Mouse (Mus musculus) midbrain, embryonic 16.5 days (tissue): ENCODE data around the gene Myo1e. TPM values are rescaled to one million over a fixed set of nuclear protein-coding genes. Genes with fewer than 3 reads are reported as not detected.

Experiments used
- ATAC-seq: fragments of 200-750 bp; cut with Nextera tagmentation; 2 replicates; pipeline ENCODE4 v1.8.0; 2017; ENCODE audit warnings: moderate TSS enrichment
- H3K27ac ChIP-seq: fragments of 300-500 bp; sonication (generic); 2 replicates; pipeline ENCODE4 v1.5.1; 2014; ENCODE audit warnings: mild to moderate bottlenecking, low read length, mixed read lengths
- H3K27me3 ChIP-seq: fragments of 300-500 bp; sonication (generic); 2 replicates; pipeline ENCODE4 v1.6.1; 2014; ENCODE audit warnings: low read depth, low read length, mixed read lengths; ENCODE audit not compliant: control insufficient read depth, insufficient read depth
- H3K36me3 ChIP-seq: fragments of 300-500 bp; sonication (generic); 2 replicates; pipeline ENCODE4 v1.6.1; 2014; ENCODE audit warnings: mild to moderate bottlenecking, low read length, moderate library complexity, mixed read lengths; ENCODE audit not compliant: control insufficient read depth, insufficient read depth
- H3K4me1 ChIP-seq: fragments of 300-500 bp; sonication (generic); 2 replicates; pipeline ENCODE4 v1.6.1; 2014; ENCODE audit warnings: mild to moderate bottlenecking, low read length, mixed read lengths; ENCODE audit not compliant: control insufficient read depth, insufficient read depth
- H3K4me2 ChIP-seq: fragments of 300-500 bp; sonication (generic); 2 replicates; pipeline ENCODE4 v1.6.1; 2014; ENCODE audit warnings: mild to moderate bottlenecking, low read length, mixed read lengths
- H3K4me3 ChIP-seq: fragments of 300-500 bp; sonication (generic); 2 replicates; pipeline ENCODE4 v1.5.1; 2014; ENCODE audit warnings: low read depth, mild to moderate bottlenecking, low read length, moderate library complexity, mixed read lengths
- H3K9ac ChIP-seq: fragments of 300-500 bp; sonication (generic); 2 replicates; pipeline ENCODE4 v1.6.1; 2014; ENCODE audit warnings: low read depth, low read length, mixed read lengths
- H3K9me3 ChIP-seq: fragments of 300-500 bp; sonication (generic); replicated peaks from 2 replicates; pipeline ENCODE4 v1.6.1; 2014; ENCODE audit warnings: mild to moderate bottlenecking, low read length, mixed read lengths; ENCODE audit not compliant: control insufficient read depth, poor library complexity, severe bottlenecking
- WGBS: fragments of 180-500 bp; shearing (Covaris S2); extraction: QIAGEN DNeasy Blood & Tissue Kit; methylation state at CpG from one replicate; pipeline ENCODE4 v1.1.7; 2014; 5-methylcytosine and 5-hydroxymethylcytosine counted together
- polyA plus RNA-seq: library from polyadenylated mRNA; unstranded; fragments of >200 nt; fragmentation: Nextera tagmentation; extraction: Ambion mirVana; gene quantifications from 2 replicates; pipeline ENCODE4 v1.2.1, GENCODE M21; 2015

The Myo1e gene
- polyA plus RNA-seq, 1 experiment from 2014 or later = 6.5 TPM

- ATAC-seq = no peak
- H3K27ac ChIP-seq = no peak overlapping the region
- 95% methylated on average over 8 of the region's 8 CpGs for WGBS
- H3K4me3 ChIP-seq = no peak overlapping the region
- H3K4me1 ChIP-seq = no peaks in the 10 kb centered on the region
- H3K9me3 ChIP-seq = no peaks in the 10 kb centered on the region
- H3K36me3 ChIP-seq = peaks cover 4% of the 10 kb centered on the region
- H3K9ac ChIP-seq = no peak overlapping the region
- no peak overlapping the region for H3K4me2 ChIP-seq
- no peaks in the 10 kb centered on the region for H3K27me3 ChIP-seq
These were observed 157.6 kb downstream of the Myo1e start for GRCm38 (mm10) chr9:70364741-70365140.

- peaks cover 4% of the 10 kb centered on the region; the same call in 1 of the 2 replicates for H3K36me3 ChIP-seq
- 90% methylated on average over 2 of the region's 2 CpGs for WGBS
- no peak for ATAC-seq
These were observed 158.8 kb downstream of the Myo1e start for GRCm38 (mm10) chr9:70365915-70366314.

DNA sequence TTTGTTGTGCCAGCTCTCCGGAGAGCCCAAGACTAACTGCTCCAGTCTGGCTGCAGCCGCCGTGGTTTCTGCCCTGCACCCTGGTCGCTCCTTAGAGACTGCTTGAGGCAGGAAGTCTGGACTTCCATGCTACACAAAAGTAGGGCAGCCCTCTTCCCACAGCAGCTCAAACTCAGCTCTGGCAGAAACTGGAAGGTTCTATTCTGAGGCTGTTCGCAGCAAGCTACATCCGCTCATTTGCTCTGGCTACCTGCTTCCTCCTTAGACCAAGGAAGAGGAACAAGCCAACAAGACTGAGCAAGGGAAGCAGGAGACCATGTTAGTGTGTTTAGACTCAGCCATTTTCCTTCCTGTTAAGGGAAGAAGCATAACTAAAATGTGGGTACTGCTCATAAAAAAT is 159.7 kb downstream of the Myo1e start:
- no peaks in the 10 kb centered on the region for H3K9me3 ChIP-seq
- 93% methylated on average over 6 of the region's 6 CpGs for WGBS
- H3K4me3 ChIP-seq = no peak overlapping the region
- no peak overlapping the region for H3K27ac ChIP-seq
- no peaks in the 10 kb centered on the region for H3K27me3 ChIP-seq
- peaks cover 4% of the 10 kb centered on the region; the same call in 1 of the 2 replicates for H3K36me3 ChIP-seq
- H3K4me2 ChIP-seq = no peak overlapping the region
- no peaks in the 10 kb centered on the region for H3K4me1 ChIP-seq
- no peak overlapping the region for H3K9ac ChIP-seq
- ATAC-seq = no peak

More at GRCm38 (mm10) chr9:70365915-70366314, 158.8 kb downstream of the Myo1e start:
- no peaks in the 10 kb centered on the region for H3K4me1 ChIP-seq
- no peak overlapping the region for H3K9ac ChIP-seq
- H3K27ac ChIP-seq = no peak overlapping the region
- no peaks in the 10 kb centered on the region for H3K9me3 ChIP-seq
- no peak overlapping the region for H3K4me2 ChIP-seq
- H3K4me3 ChIP-seq = no peak overlapping the region
- H3K27me3 ChIP-seq = no peaks in the 10 kb centered on the region

GRCm38 (mm10) chr9:70371638-70372037 is 164.5 kb downstream of the Myo1e start:
- no peak overlapping the region for H3K4me2 ChIP-seq
- WGBS = 73% methylated on average over 5 of the region's 5 CpGs
- no peak overlapping the region for H3K9ac ChIP-seq
- H3K36me3 ChIP-seq = peaks cover 4% of the 10 kb centered on the region; the same call in 1 of the 2 replicates
- no peak overlapping the region for H3K4me3 ChIP-seq
- no peak overlapping the region for H3K27ac ChIP-seq
- H3K9me3 ChIP-seq = no peaks in the 10 kb centered on the region
- no peaks in the 10 kb centered on the region for H3K27me3 ChIP-seq
- ATAC-seq = no peak
- no peaks in the 10 kb centered on the region for H3K4me1 ChIP-seq

GRCm38 (mm10) chr9:70379502-70380467 is 172.6 kb downstream of the Myo1e start:
- Histone ChIP-seq H3K36me3 (no peaks in the 10 kb centered on the region), H3K9me3 (no peaks in the 10 kb centered on the region), H3K27me3 (no peaks in the 10 kb centered on the region), H3K4me1 (no peaks in the 10 kb centered on the region), H3K27ac (no peak overlapping the region), H3K4me2 (no peak overlapping the region), H3K4me3 (no peak overlapping the region), H3K9ac (no peak overlapping the region)
- WGBS = 90% methylated on average over 7 of the region's 7 CpGs
- no peak for ATAC-seq

DNA sequence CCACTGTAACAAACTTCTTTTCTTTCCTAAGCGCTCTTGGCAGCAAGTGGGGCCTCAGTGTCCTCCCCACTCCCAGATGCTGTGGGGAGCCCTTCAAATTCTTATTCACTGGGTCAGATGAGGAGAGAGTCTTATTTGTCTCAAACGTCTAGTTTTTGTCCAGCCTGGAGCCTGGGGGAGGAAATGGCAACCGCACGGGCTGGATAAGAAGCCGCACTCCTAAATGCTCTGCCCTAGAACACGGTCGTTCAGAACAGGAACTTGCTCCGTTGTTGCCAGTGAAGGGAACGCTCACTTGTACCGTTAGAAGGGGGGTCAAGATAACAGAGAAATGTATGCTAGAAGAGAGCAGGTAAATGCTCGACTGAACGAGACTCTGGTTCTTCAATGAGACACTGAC is 174.9 kb downstream of the Myo1e start:
- Histone ChIP-seq H3K27me3 (no peaks in the 10 kb centered on the region), H3K4me1 (no peaks in the 10 kb centered on the region), H3K9ac (no peak overlapping the region), H3K27ac (no peak overlapping the region), H3K4me3 (no peak overlapping the region), H3K9me3 (no peaks in the 10 kb centered on the region), H3K36me3 (no peaks in the 10 kb centered on the region), H3K4me2 (no peak overlapping the region)
- WGBS = 88% methylated on average over 12 of the region's 12 CpGs
- no peak for ATAC-seq

- no peaks in the 10 kb centered on the region for H3K9me3 ChIP-seq
- no peaks in the 10 kb centered on the region for H3K27me3 ChIP-seq
- no peak for ATAC-seq
- H3K9ac ChIP-seq = no peak overlapping the region
- H3K4me1 ChIP-seq = no peaks in the 10 kb centered on the region
- no peak overlapping the region for H3K4me2 ChIP-seq
- H3K27ac ChIP-seq = no peak overlapping the region
- no peak overlapping the region for H3K4me3 ChIP-seq
- H3K36me3 ChIP-seq = no peaks in the 10 kb centered on the region
- 80% methylated on average over 10 of the region's 10 CpGs for WGBS
These were observed 176.6 kb downstream of the Myo1e start for GRCm38 (mm10) chr9:70383750-70384149.

DNA sequence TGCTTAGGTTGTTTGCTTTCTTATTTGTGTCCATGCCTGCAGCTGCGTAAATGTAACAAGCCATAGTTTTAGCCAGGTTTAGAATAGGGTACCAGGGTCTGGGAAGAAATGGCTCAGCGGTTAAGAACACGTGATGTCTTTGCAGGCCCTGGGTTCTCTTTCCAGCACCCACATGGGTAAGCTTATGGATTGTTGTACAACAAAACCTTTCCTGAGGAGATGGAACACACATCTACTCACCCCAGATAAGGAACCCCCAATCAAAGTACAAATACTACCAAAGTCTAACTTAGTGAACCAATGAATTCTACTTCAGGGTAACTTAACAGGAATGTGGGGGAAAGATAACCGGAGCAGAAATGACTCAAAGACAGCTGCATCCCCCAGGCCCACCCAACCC is 177.3 kb downstream of the Myo1e start:
- Histone ChIP-seq H3K9me3 (no peaks in the 10 kb centered on the region), H3K27me3 (no peaks in the 10 kb centered on the region), H3K36me3 (no peaks in the 10 kb centered on the region), H3K9ac (no peak overlapping the region), H3K27ac (no peak overlapping the region), H3K4me3 (no peak overlapping the region), H3K4me1 (no peaks in the 10 kb centered on the region), H3K4me2 (no peak overlapping the region)
- ATAC-seq = no peak
- 98% methylated on average over 4 of the region's 4 CpGs for WGBS

DNA sequence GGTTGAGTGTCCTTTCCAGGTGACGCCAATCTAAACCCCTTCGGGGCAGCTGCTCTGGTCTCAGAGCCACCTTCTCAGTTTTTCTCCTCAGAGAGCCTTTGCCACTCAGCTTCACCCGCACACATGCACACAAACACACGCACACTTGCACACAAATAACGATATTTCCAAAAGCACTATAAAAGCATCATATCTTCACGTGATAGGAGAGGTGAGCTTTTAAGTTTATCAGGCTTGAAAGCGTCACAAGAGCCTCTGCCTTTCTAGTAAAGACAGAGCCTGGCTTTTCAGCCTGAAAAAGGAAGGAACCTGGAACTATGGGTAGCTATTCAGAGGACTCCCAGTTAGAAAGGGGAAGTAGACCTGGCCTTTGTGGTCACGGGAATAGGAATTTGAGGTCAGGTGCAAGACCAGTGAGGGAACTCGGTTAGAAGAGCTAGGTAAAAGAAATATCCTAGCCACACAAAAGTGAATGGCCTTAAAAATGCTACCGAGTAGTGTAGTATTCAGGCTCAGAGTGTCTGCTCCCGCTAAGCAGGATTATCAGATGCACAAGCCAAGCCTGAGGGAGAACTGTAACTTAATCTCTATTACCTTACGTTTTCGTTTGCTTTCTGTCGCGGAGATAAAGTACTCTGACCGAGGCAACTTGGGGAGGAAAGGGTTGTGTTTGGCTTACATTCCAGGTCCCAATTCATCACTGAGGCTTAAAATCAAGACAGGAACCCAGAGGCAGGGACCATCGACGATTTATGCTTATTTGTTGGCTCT is 178.0 kb downstream of the Myo1e start:
- WGBS = 91% methylated on average over 18 of the region's 18 CpGs
- Histone ChIP-seq H3K4me3 (no peak overlapping the region), H3K4me1 (no peaks in the 10 kb centered on the region), H3K9me3 (no peaks in the 10 kb centered on the region), H3K27ac (no peak overlapping the region), H3K27me3 (no peaks in the 10 kb centered on the region), H3K9ac (no peak overlapping the region), H3K36me3 (no peaks in the 10 kb centered on the region), H3K4me2 (no peak overlapping the region)
- ATAC-seq = no peak
